Mouse (Mus musculus): ENCODE data around the gene Marcksl1. TPM values are rescaled to one million over a fixed set of nuclear protein-coding genes. Genes with fewer than 3 reads are reported as not detected.
A peak's percentile ranks its signal among the peaks of the same experiment; 100 is the strongest.
"Not testable (repeated sequence)": the region's sequence is repeated elsewhere in the genome, so short reads cannot be mapped to it uniquely, and the experiment has no call there.

Marcksl1 gene
- total RNA-seq, 2 experiments from 2014 or later, result 538 to 599 TPM

- no peak for DNase-seq (ENCODE audit: low spot score in 2 of 2)
- intact Hi-C loops (cut with DNase I), result no loop called here
These were observed 5.2 kb upstream of the Marcksl1 start for GRCm38 (mm10) chr4:129508237-129508515.

GRCm38 (mm10) chr4:129508834-129509600, 4.4 kb upstream of the Marcksl1 start:
- intact Hi-C loops (cut with DNase I), result no loop called here
- no peak for DNase-seq (ENCODE audit: low spot score in 2 of 2)

- no peak for DNase-seq (ENCODE audit: low spot score in 2 of 2)
- intact Hi-C loops (cut with DNase I), result no loop called here
These were observed 3.7 kb upstream of the Marcksl1 start for GRCm38 (mm10) chr4:129509650-129510049.

- intact Hi-C loops (cut with DNase I), result no loop called here
These were observed 2.5 kb upstream of the Marcksl1 start for GRCm38 (mm10) chr4:129510723-129511412.

GRCm38 (mm10) chr4:129511413-129512096, 1.8 kb upstream of the Marcksl1 start:
- DNase-seq (ENCODE audit: low spot score in 2 of 2), result no peak
- intact Hi-C loops (cut with DNase I), result no loop called here

More at GRCm38 (mm10) chr4:129510723-129511412, 2.5 kb upstream of the Marcksl1 start:
- no peak for DNase-seq (ENCODE audit: low spot score in 2 of 2)

- intact Hi-C loops (cut with DNase I), result loop anchor here (1.0 kb wide), 1 partner anchor 19 kb away; no protein-coding TSS in a partner anchor
- DNase-seq (ENCODE audit: low spot score in 2 of 2), result no peak
These were observed 510 bp downstream of the Marcksl1 start for GRCm38 (mm10) chr4:129513891-129514290.

- peak; percentile 52 to 68 for DNase-seq (ENCODE audit: low spot score in 2 of 2)
- intact Hi-C loops (cut with DNase I), result loop anchor here (1.0 kb wide), 1 partner anchor 19 kb away; no protein-coding TSS in a partner anchor
These were observed 1.0 kb downstream of the Marcksl1 start for GRCm38 (mm10) chr4:129514300-129514898.

- no peak for DNase-seq (ENCODE audit: low spot score in 2 of 2)
- intact Hi-C loops (cut with DNase I), result no loop called here
These were observed 3.5 kb downstream of the Marcksl1 start for GRCm38 (mm10) chr4:129516925-129517324.

- no peak for DNase-seq (ENCODE audit: low spot score in 2 of 2)
- intact Hi-C loops (cut with DNase I), result no loop called here
These were observed 5.1 kb downstream of the Marcksl1 start for GRCm38 (mm10) chr4:129518519-129518918.

- no peak for DNase-seq (ENCODE audit: low spot score in 2 of 2)
- intact Hi-C loops (cut with DNase I), result no loop called here
These were observed 12.0 kb downstream of the Marcksl1 start for GRCm38 (mm10) chr4:129525338-129525737.

- intact Hi-C loops (cut with DNase I), result no loop called here
- no peak for DNase-seq (ENCODE audit: low spot score in 2 of 2)
These were observed 12.5 kb downstream of the Marcksl1 start for GRCm38 (mm10) chr4:129525889-129526288.

GRCm38 (mm10) chr4:129528901-129529300, 15.5 kb downstream of the Marcksl1 start:
- intact Hi-C loops (cut with DNase I); DNase-seq (ENCODE audit: low spot score in 2 of 2): not testable (repeated sequence)

- no peak for DNase-seq (ENCODE audit: low spot score in 2 of 2)
- intact Hi-C loops (cut with DNase I), result no loop called here
These were observed 26.6 kb downstream of the Marcksl1 start for GRCm38 (mm10) chr4:129540012-129540411.

GRCm38 (mm10) chr4:129541868-129542591, 28.6 kb downstream of the Marcksl1 start:
- no peak for DNase-seq (ENCODE audit: low spot score in 2 of 2)
- intact Hi-C loops (cut with DNase I), result no loop called here

- intact Hi-C loops (cut with DNase I), result no loop called here
These were observed 29.3 kb downstream of the Marcksl1 start, which contains the start of gene Hdac1 for GRCm38 (mm10) chr4:129542592-129543141. Hdac1 (minus strand) TSS chr4:129542713.

GRCm38 (mm10) chr4:129544106-129544505, 30.7 kb downstream of the Marcksl1 start:
- intact Hi-C loops (cut with DNase I), result no loop called here
- no peak for DNase-seq (ENCODE audit: low spot score in 2 of 2)

More at GRCm38 (mm10) chr4:129542592-129543141, 29.3 kb downstream of the Marcksl1 start, which contains the start of gene Hdac1:
- peak; percentile 96 to 97 for DNase-seq (ENCODE audit: low spot score in 2 of 2)

- DNase-seq (ENCODE audit: low spot score in 2 of 2); intact Hi-C loops (cut with DNase I): not testable (repeated sequence)
These were observed 34.2 kb downstream of the Marcksl1 start for GRCm38 (mm10) chr4:129547631-129548030.

- intact Hi-C loops (cut with DNase I), result no loop called here
- no peak for DNase-seq (ENCODE audit: low spot score in 2 of 2)
These were observed 35.9 kb downstream of the Marcksl1 start for GRCm38 (mm10) chr4:129549306-129549705.

- no peak for DNase-seq (ENCODE audit: low spot score in 2 of 2)
These were observed 36.9 kb downstream of the Marcksl1 start for GRCm38 (mm10) chr4:129550295-129550694.

More at GRCm38 (mm10) chr4:129550295-129550694, 36.9 kb downstream of the Marcksl1 start:
- intact Hi-C loops (cut with DNase I), result no loop called here
